In the genomic region with DNA sequence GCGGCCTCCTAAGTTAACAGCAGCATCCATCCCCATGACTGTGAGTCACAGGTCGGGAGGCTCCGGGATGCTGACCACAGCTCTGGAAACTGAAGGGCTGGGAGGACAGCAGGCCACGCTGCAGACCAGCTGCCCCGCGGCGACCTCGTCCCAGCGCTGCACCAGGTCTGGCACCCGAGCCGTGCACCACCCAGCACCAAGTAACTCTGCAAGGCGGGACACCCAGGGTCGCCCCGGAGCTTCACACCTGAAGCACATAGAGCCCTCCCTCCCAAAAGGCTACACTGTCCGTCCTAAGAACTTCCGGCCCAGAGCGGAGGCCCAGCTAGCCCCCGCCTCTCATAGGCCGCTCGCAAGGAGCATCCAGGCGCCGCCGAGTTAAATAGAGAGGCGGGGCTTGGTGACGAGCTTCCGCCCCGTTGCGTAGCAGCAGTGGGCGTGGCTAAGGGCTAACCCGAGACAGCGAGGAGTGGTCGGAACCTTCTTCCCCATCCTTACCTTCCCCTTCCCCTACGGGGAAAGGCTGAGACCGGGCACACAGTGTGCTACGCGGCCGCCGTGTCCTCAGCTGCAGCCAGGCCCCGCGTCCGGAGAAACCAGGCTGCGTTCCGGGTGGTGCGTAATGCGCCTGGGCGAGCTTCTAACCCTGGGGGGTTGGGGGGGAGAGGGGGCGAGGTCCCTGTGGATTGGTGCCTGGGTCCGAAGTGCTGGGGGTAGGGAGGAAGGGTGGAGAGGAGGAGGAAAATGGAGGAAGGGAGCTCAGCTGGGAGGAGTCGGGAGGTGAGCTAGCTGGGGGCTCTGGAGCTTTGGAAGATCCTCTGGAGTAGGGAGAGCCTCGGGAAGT, we compare ENCODE assay signal across 8 mouse cellular contexts. TPM values are rescaled to one million over a fixed set of nuclear protein-coding genes. Genes with fewer than 3 reads are reported as not detected.
DNase-seq lines count a peak whose midpoint lies in the region; ATAC-seq lines count a peak whose summit lies in the region.

A gene (minus strand): TSS at position 282 of the 844 bp plus-strand sequence.
A gene (plus strand): TSS at position 447 of the 844 bp plus-strand sequence.

- peaks cover 35% of the 10 kb centered on the region for H3K36me3 ChIP-seq in heart, embryonic 10.5 days
- peaks cover 39% of the 10 kb centered on the region for H3K36me3 ChIP-seq in kidney, embryonic 15.5 days

- ATAC-seq in erythroblast, adult 5-6 weeks (replicated peaks; ENCODE audit: low FRiP score, poor library complexity, severe bottlenecking) = peak; percentile 82
- peak; percentile 91 for ATAC-seq in kidney, embryonic 15.5 days (replicated peaks; ENCODE audit: low FRiP score)
- ATAC-seq in monocyte, adult 5-6 weeks (replicated peaks; ENCODE audit: insufficient number of reproducible peaks, low FRiP score, low TSS enrichment, poor library complexity, severe bottlenecking) = peak; percentile 82

- DNase-seq in B cell, adult 2 months = peak; percentile 98
- DNase-seq in brain, adult 2 months (ENCODE audit: low read depth, low spot score) = peak; percentile 98
- peak; percentile 99 for DNase-seq in heart, embryonic 10.5 days (ENCODE audit: low spot score)
- peak; percentile 97 for DNase-seq in liver
- peak; percentile 95 to 98 for DNase-seq in spleen, postnatal 4 days (ENCODE audit: low spot score in 2 of 2)

- no peaks in the 10 kb centered on the region for H3K9me3 ChIP-seq in heart, embryonic 10.5 days
- H3K9me3 ChIP-seq in kidney, embryonic 15.5 days (replicated peaks) = no peaks in the 10 kb centered on the region

- under 1% methylated on average over 50 of the region's 50 CpGs for WGBS in heart, embryonic 10.5 days
- WGBS in kidney, embryonic 15.5 days = under 1% methylated on average over 50 of the region's 50 CpGs

- peak within 1 kb of the TSS; percentile 92 for H3K27ac ChIP-seq in heart, embryonic 10.5 days
- peak within 1 kb of the TSS; percentile 97 for H3K27ac ChIP-seq in kidney, embryonic 15.5 days

- H3K4me1 ChIP-seq in heart, embryonic 10.5 days = peaks cover 46% of the 10 kb centered on the region
- peaks cover 57% of the 10 kb centered on the region for H3K4me1 ChIP-seq in kidney, embryonic 15.5 days

- no peaks in the 10 kb centered on the region for H3K27me3 ChIP-seq in heart, embryonic 10.5 days (ENCODE audit: insufficient read depth, poor library complexity, severe bottlenecking)
- H3K27me3 ChIP-seq in kidney, embryonic 15.5 days = no peaks in the 10 kb centered on the region

- peak within 1 kb of the TSS; percentile 92 for H3K4me2 ChIP-seq in kidney, embryonic 15.5 days

- peak within 1 kb of the TSS; percentile 78 for H3K9ac ChIP-seq in kidney, embryonic 15.5 days

- H3K4me3 ChIP-seq in heart, embryonic 10.5 days = peak within 1 kb of the TSS; percentile 98
- peak within 1 kb of the TSS; percentile 67 for H3K4me3 ChIP-seq in kidney, embryonic 15.5 days (replicated peaks)

RNA-seq across cellular contexts. Expression of the first gene that starts in this region (rescaled TPM):
- 11.1 and 20.1 TPM in 2 replicates for total RNA-seq in erythroblast, adult 5-6 weeks (2015; ENCODE audit: low replicate concordance)
- 7.4 and 15.2 TPM in 2 replicates for total RNA-seq in erythroblast, adult 5-6 weeks (2017; ENCODE audit: low replicate concordance)
- 76.5 and 87.9 TPM in 2 replicates for polyA plus RNA-seq in heart, embryonic 10.5 days (2016; fragmentation: Nextera tagmentation; extraction: Ambion mirVana)
- 82.8 and 92.6 TPM in 2 replicates for polyA plus RNA-seq in kidney, embryonic 15.5 days (2015; fragmentation: Nextera tagmentation; extraction: Ambion mirVana)
- 34.6 to 49.4 TPM (median 44.2 TPM) in 3 replicates for total RNA-seq in monocyte, adult 5-6 weeks (2017)

RNA-seq across cellular contexts. Expression of the second gene that starts in this region (rescaled TPM):
- total RNA-seq in erythroblast, adult 5-6 weeks (2015; ENCODE audit: low replicate concordance) = 2.9 and 4.6 TPM in 2 replicates
- 2.9 and 3.3 TPM in 2 replicates for total RNA-seq in erythroblast, adult 5-6 weeks (2017; ENCODE audit: low replicate concordance)
- 31.0 and 34.3 TPM in 2 replicates for polyA plus RNA-seq in heart, embryonic 10.5 days (2016; fragmentation: Nextera tagmentation; extraction: Ambion mirVana)
- polyA plus RNA-seq in kidney, embryonic 15.5 days (2015; fragmentation: Nextera tagmentation; extraction: Ambion mirVana) = 45.1 and 45.9 TPM in 2 replicates
- total RNA-seq in monocyte, adult 5-6 weeks (2017) = 16.2 to 36.8 TPM (median 28.3 TPM) in 3 replicates

Comparison
In these comparisons a context has a peak if more than half of its experiments do, and no peak if none do; other contexts are left out.
1. Peak in every context shown above with its lines: DNase-seq, ATAC-seq, H3K4me3 ChIP-seq and H3K27ac ChIP-seq.